Comparison of ENCODE assay signal across 8 mouse cellular contexts in the genomic region with DNA sequence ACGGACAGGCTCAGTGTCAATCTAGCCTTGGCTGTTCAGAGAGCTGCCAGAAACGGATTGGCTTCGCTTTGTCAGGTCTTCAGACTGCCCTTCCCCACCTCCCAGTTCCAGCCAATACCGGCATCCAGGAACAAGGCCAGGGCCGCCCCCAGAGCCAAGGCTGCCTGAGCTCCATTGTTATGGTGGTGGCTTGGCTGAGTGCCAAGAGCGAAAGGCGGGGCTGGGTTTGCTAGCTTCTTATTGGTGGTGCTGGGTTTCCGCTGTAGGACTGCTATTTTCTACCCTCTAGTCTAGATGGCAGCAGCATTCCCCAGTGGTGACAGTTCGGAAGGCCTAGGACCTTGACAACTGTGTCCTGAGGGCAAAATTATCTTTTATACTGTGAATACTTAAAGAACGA. TPM values are rescaled to one million over a fixed set of nuclear protein-coding genes. Genes with fewer than 3 reads are reported as not detected.
DNase-seq lines count a peak whose midpoint lies in the region; ATAC-seq and TF ChIP-seq lines count a peak whose summit lies in the region.

Gstm7 (minus strand) TSS at position 148 of the 400 bp plus-strand sequence.

- peak; percentile 96 for ATAC-seq in forebrain, embryonic 15.5 days (replicated peaks)
- peak; percentile 94 for ATAC-seq in liver, embryonic 16.5 days (ENCODE audit: low read depth)
- ATAC-seq in neural tube, embryonic 13.5 days (ENCODE audit: low read depth) = peak; percentile 97

- no peaks in the 10 kb centered on the region for H3K27me3 ChIP-seq in ES-Bruce4 (ENCODE audit: control insufficient read depth, insufficient read depth, low read length, poor library complexity, severe bottlenecking)
- H3K27me3 ChIP-seq in forebrain, embryonic 15.5 days = no peaks in the 10 kb centered on the region
- no peaks in the 10 kb centered on the region for H3K27me3 ChIP-seq in liver, embryonic 16.5 days (ENCODE audit: control insufficient read depth, insufficient read depth, low read depth, low read length)
- H3K27me3 ChIP-seq in neural tube, embryonic 13.5 days = no peaks in the 10 kb centered on the region; the same call in 1 of the 2 replicates

- WGBS in forebrain, embryonic 15.5 days = under 1% methylated on average over 10 of the region's 10 CpGs
- WGBS in large intestine, adult 2 months = 4% methylated on average over 10 of the region's 10 CpGs
- WGBS in liver, embryonic 16.5 days (ENCODE audit: insufficient replicate concordance) = 7% methylated on average over 10 of the region's 10 CpGs
- WGBS in neural tube, embryonic 13.5 days = 4% methylated on average over 10 of the region's 10 CpGs

- H3K9ac ChIP-seq in ES-Bruce4 (ENCODE audit: low read depth, poor library complexity, severe bottlenecking) = no peak within 1 kb of the TSS
- H3K9ac ChIP-seq in forebrain, embryonic 15.5 days (replicated peaks) = peak within 1 kb of the TSS; percentile 37
- peak within 1 kb of the TSS; percentile 17; the same call in 1 of the 2 replicates for H3K9ac ChIP-seq in liver, embryonic 16.5 days (ENCODE audit: low read depth, low read length)
- H3K9ac ChIP-seq in neural tube, embryonic 13.5 days = peak within 1 kb of the TSS; percentile 64

- peak; percentile 31 for TF ChIP-seq CTCF in ES-Bruce4 (IDR thresholded peaks at IDR 0.05; ENCODE audit: low read depth, low read length)

- TF ChIP-seq EP300 in ES-Bruce4 (IDR thresholded peaks at IDR 0.05; ENCODE audit: insufficient read depth, low read depth, low read length) = no peak

- no peak within 1 kb of the TSS for H3K27ac ChIP-seq in ES-Bruce4 (ENCODE audit: insufficient read depth, low read length)
- H3K27ac ChIP-seq in forebrain, embryonic 15.5 days (replicated peaks) = peak within 1 kb of the TSS; percentile 85
- H3K27ac ChIP-seq in liver, embryonic 16.5 days (ENCODE audit: low read length) = peak within 1 kb of the TSS; percentile 59; the same call in 1 of the 2 replicates
- peak within 1 kb of the TSS; percentile 91 for H3K27ac ChIP-seq in neural tube, embryonic 13.5 days (replicated peaks)

- H3K4me3 ChIP-seq in ES-Bruce4 (ENCODE audit: low read depth, low read length) = no peak within 1 kb of the TSS
- H3K4me3 ChIP-seq in forebrain, embryonic 15.5 days = peak within 1 kb of the TSS; percentile 39
- H3K4me3 ChIP-seq in liver, embryonic 16.5 days (ENCODE audit: low read depth, low read length) = peak within 1 kb of the TSS; percentile 44
- H3K4me3 ChIP-seq in neural tube, embryonic 13.5 days = peak within 1 kb of the TSS; percentile 30

- TF ChIP-seq POLR2A in ES-Bruce4 (IDR thresholded peaks at IDR 0.05; ENCODE audit: insufficient read depth, low read length) = no peak

- peak within 1 kb of the TSS; percentile 47 for H3K4me2 ChIP-seq in forebrain, embryonic 15.5 days (replicated peaks)
- peak within 1 kb of the TSS; percentile 51 for H3K4me2 ChIP-seq in liver, embryonic 16.5 days (ENCODE audit: low read depth, low read length)
- H3K4me2 ChIP-seq in neural tube, embryonic 13.5 days = peak within 1 kb of the TSS; percentile 54

- H3K36me3 ChIP-seq in ES-Bruce4 (ENCODE audit: control insufficient read depth, insufficient read depth, low read length, poor library complexity, severe bottlenecking) = no peaks in the 10 kb centered on the region
- no peaks in the 10 kb centered on the region for H3K36me3 ChIP-seq in forebrain, embryonic 15.5 days
- H3K36me3 ChIP-seq in liver, embryonic 16.5 days (ENCODE audit: control insufficient read depth, insufficient read depth) = no peaks in the 10 kb centered on the region
- H3K36me3 ChIP-seq in neural tube, embryonic 13.5 days = no peaks in the 10 kb centered on the region

- no peaks in the 10 kb centered on the region for H3K4me1 ChIP-seq in ES-Bruce4 (ENCODE audit: control insufficient read depth, insufficient read depth, low read length)
- H3K4me1 ChIP-seq in forebrain, embryonic 15.5 days = peaks cover 26% of the 10 kb centered on the region
- no peaks in the 10 kb centered on the region; the same call in 1 of the 2 replicates for H3K4me1 ChIP-seq in liver, embryonic 16.5 days (ENCODE audit: control insufficient read depth, low read depth, low read length)
- H3K4me1 ChIP-seq in neural tube, embryonic 13.5 days (replicated peaks) = peaks cover 48% of the 10 kb centered on the region

- DNase-seq in cerebellum, adult 11-12 months = peak; percentile 94
- peak; percentile 97 to 99 for DNase-seq in heart, postnatal 14 days
- peak; percentile 85 for DNase-seq in large intestine, adult 2 months (ENCODE audit: low read depth, low spot score)
- peak; percentile 94 for DNase-seq in telencephalon, adult 2 months (ENCODE audit: low read depth, low spot score)

- no peaks in the 10 kb centered on the region for H3K9me3 ChIP-seq in ES-Bruce4 (replicated peaks; ENCODE audit: control insufficient read depth, insufficient read depth, low read length, poor library complexity, severe bottlenecking)
- no peaks in the 10 kb centered on the region for H3K9me3 ChIP-seq in forebrain, embryonic 15.5 days
- H3K9me3 ChIP-seq in liver, embryonic 16.5 days (replicated peaks; ENCODE audit: control insufficient read depth, low read length) = no peaks in the 10 kb centered on the region
- H3K9me3 ChIP-seq in neural tube, embryonic 13.5 days = no peaks in the 10 kb centered on the region

- intact Hi-C loops in heart, postnatal 14 days (cut with DNase I) = loop anchor here (2.0 kb wide), 1 partner anchor 87 kb away; no protein-coding TSS in a partner anchor

RNA-seq across cellular contexts. Expression of gene Gstm7, which starts in this region (rescaled TPM):
- polyA plus RNA-seq in ES-Bruce4 (2011; ENCODE audit: insufficient read depth, insufficient read length, low read depth, missing spikeins) = 4.4 and 4.6 TPM in 2 replicates
- polyA plus RNA-seq in forebrain, embryonic 15.5 days (2015; fragmentation: Nextera tagmentation; extraction: Ambion mirVana) = 74.8 and 81.6 TPM in 2 replicates
- 10 to 100 TPM; 38.0 to 43.9 TPM for total RNA-seq in heart, postnatal 14 days (2021)
- 4.9 and 8.4 TPM in 2 replicates for polyA plus RNA-seq in large intestine, adult 2 months (2012; rRNA removed)
- polyA plus RNA-seq in liver, embryonic 16.5 days (2015; fragmentation: Nextera tagmentation; extraction: Ambion mirVana) = 40.3 and 52.6 TPM in 2 replicates
- polyA plus RNA-seq in neural tube, embryonic 13.5 days (2015; fragmentation: Nextera tagmentation; extraction: Ambion mirVana) = 98.5 and 102 TPM in 2 replicates
